Mouse (Mus musculus) embryonic facial prominence, embryonic 15.5 days (tissue): Measurements from ENCODE around the gene Lnpk. TPM values are rescaled to one million over a fixed set of nuclear protein-coding genes. Genes with fewer than 3 reads are reported as not detected.
A peak's percentile ranks its signal among the peaks of the same experiment; 100 is the strongest.

Experiments used
- ATAC-seq: fragments of 200-750 bp; cut with Nextera tagmentation; 2 replicates; pipeline ENCODE4 v1.8.0; 2017; ENCODE audit warnings: low read depth, moderate TSS enrichment; ENCODE audit not compliant: insufficient number of reproducible peaks, low FRiP score, low TSS enrichment
- H3K27ac ChIP-seq: fragments of 300-500 bp; sonication (generic); replicated peaks from 2 replicates; pipeline ENCODE4 v1.5.1; 2015; ENCODE audit warnings: mild to moderate bottlenecking, inconsistent platforms
- H3K27me3 ChIP-seq: fragments of 300-500 bp; sonication (generic); 2 replicates; pipeline ENCODE4 v1.6.1; 2015; ENCODE audit warnings: inconsistent platforms
- H3K36me3 ChIP-seq: fragments of 300-500 bp; sonication (generic); 2 replicates; pipeline ENCODE4 v1.6.1; 2015; ENCODE audit warnings: mild to moderate bottlenecking, inconsistent platforms
- H3K4me1 ChIP-seq: fragments of 300-500 bp; sonication (generic); 2 replicates; pipeline ENCODE4 v1.6.1; 2015; ENCODE audit warnings: inconsistent platforms
- H3K4me2 ChIP-seq: fragments of 300-500 bp; sonication (generic); replicated peaks from 2 replicates; pipeline ENCODE4 v1.6.1; 2015; ENCODE audit warnings: mild to moderate bottlenecking, inconsistent platforms
- H3K4me3 ChIP-seq: fragments of 300-500 bp; sonication (generic); replicated peaks from 2 replicates; pipeline ENCODE4 v1.5.1; 2015; ENCODE audit warnings: mild to moderate bottlenecking, inconsistent platforms
- H3K9ac ChIP-seq: fragments of 300-500 bp; sonication (generic); 2 replicates; pipeline ENCODE4 v1.6.1; 2015; ENCODE audit warnings: inconsistent platforms
- H3K9me3 ChIP-seq: fragments of 300-500 bp; sonication (generic); replicated peaks from 2 replicates; pipeline ENCODE4 v1.6.1; 2016; ENCODE audit warnings: inconsistent platforms
- WGBS: fragments of 180-500 bp; shearing (Covaris S2); methylation state at CpG from one replicate; pipeline ENCODE4 v1.1.7; 2015; 5-methylcytosine and 5-hydroxymethylcytosine counted together
- polyA plus RNA-seq: library from polyadenylated mRNA; unstranded; fragments of >200 nt; fragmentation: Nextera tagmentation; extraction: Ambion mirVana; gene quantifications from 2 replicates; pipeline ENCODE4 v1.2.1, GENCODE M21; 2015

Gene Lnpk
- polyA plus RNA-seq, 1 experiment from 2014 or later, result 26.1 TPM

DNA sequence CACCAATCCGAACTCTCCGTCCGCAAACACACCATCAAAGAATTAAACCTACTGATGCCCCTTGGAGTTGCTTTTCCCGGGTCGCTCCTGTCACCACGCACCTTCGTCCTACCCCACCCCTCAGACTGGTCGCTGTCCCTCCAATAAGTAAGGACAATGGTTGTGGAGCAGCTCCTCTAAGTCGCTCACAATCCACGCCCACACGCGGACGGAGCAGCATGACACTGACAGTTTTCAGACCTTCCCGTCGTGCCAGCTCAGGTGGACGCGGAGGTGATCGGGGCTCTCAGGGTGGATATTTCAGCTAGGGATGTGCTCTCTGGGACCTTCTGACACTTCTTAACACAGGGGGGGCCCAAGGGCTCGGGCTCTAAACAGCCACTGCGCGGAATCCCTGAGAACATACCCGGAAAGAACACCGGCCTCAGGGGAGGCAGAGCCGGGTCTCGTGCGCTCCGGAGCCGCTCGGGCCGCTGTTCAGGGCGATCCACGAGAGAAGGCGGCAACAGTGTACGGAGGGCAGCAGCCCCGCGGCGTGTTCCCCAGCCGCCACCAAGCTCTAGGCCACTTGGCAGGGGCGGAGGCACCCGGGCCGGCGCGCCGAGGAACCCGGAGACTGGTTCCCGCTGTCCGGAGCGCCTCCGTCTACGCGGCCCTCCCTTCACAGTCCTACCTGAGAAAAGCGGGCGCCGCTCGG, 941 bp downstream of the Lnpk start:
- H3K27ac ChIP-seq, result peak overlapping the region; percentile 69
- peak overlapping the region; percentile 81 for H3K4me2 ChIP-seq
- H3K27me3 ChIP-seq, result no peaks in the 10 kb centered on the region
- no peaks in the 10 kb centered on the region for H3K9me3 ChIP-seq
- WGBS, result under 1% methylated on average over 55 of the region's 55 CpGs
- H3K36me3 ChIP-seq, result no peaks in the 10 kb centered on the region
- ATAC-seq, result peak; percentile 80; the same call in 1 of the 2 replicates
- H3K9ac ChIP-seq, result peak overlapping the region; percentile 97
- peaks cover 6% of the 10 kb centered on the region; the same call in 1 of the 2 replicates for H3K4me1 ChIP-seq
- peak overlapping the region; percentile 97 for H3K4me3 ChIP-seq

DNA sequence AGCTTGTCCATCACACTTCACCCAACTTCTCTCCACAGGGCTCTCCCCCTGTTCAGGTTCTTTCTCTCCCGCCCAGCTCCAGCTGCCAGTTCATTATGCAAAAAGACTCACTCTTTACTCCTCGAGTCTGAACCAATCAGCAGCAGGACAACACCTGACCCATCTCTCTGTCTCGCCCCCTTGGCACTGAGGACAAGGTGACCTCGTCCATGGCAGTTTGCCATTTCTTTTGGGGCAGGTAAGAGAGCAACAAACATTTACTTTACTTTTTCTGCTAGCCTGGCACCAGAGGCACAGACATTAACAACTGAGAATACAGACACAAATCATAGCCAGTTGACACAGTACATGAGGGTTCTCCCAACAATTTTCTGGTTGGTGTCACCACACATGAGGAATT, 8.8 kb downstream of the Lnpk start:
- H3K9me3 ChIP-seq, result no peaks in the 10 kb centered on the region
- WGBS, result 75% methylated on average over 4 of the region's 4 CpGs
- H3K4me3 ChIP-seq, result no peak overlapping the region
- H3K4me1 ChIP-seq, result no peaks in the 10 kb centered on the region
- no peaks in the 10 kb centered on the region for H3K36me3 ChIP-seq
- H3K27me3 ChIP-seq, result no peaks in the 10 kb centered on the region
- no peak overlapping the region for H3K27ac ChIP-seq
- H3K9ac ChIP-seq, result no peak overlapping the region
- ATAC-seq, result no peak
- no peak overlapping the region for H3K4me2 ChIP-seq

DNA sequence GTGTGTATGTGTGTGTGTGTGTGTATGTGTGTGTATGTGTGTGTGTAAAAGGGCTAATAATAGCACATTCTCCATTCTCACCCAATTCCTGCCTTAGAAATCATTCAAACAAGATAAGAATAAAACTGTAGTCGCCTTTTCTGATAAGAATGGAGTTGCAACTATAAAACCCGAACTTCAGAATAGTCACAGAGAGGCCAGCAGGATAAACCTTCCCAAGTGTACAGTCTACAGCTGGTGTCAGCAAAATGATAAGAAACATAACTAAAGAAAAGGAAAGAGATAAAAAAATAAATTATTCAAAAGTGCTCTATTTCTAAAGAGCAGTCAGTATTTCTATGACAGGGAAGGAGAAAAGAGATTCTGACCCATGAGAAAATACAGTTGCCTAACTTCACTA, 19.4 kb downstream of the Lnpk start:
- Histone ChIP-seq H3K36me3 (0 out of 2 replicates have a peak, but pooled peaks cover 4% of the 10 kb centered on the region), H3K27ac (no peak overlapping the region), H3K4me3 (no peak overlapping the region), H3K9me3 (no peaks in the 10 kb centered on the region), H3K4me1 (no peaks in the 10 kb centered on the region), H3K4me2 (no peak overlapping the region), H3K9ac (no peak overlapping the region), H3K27me3 (no peaks in the 10 kb centered on the region)
- no peak for ATAC-seq
- whole genome bisulfite sequencing, result 87% methylated on average over 2 of the region's 2 CpGs

DNA sequence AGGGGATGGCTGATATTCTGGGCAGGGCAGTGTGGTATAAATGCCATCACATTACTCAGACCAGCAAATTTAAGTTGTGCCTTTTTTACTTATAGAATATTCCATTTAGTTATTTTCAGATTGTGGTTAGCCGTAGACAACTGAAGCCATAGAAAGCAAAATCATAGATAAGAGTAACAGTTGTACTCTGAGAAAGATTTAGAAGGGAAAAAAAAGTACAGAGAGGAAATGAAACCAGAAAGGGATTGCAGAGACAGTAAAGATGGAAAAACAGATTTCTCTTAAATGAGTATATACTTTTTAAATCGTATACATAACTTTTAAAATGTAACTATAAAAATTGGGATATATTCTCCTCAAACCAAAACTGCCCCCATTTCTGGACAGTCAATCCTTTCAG, 20.1 kb downstream of the Lnpk start:
- 85% methylated on average over 2 of the region's 2 CpGs for WGBS
- no peak overlapping the region for H3K4me3 ChIP-seq
- H3K27ac ChIP-seq, result no peak overlapping the region
- H3K4me2 ChIP-seq, result no peak overlapping the region
- no peaks in the 10 kb centered on the region for H3K27me3 ChIP-seq
- no peaks in the 10 kb centered on the region for H3K9me3 ChIP-seq
- ATAC-seq, result no peak
- no peaks in the 10 kb centered on the region for H3K4me1 ChIP-seq
- H3K36me3 ChIP-seq, result 0 out of 2 replicates have a peak, but pooled peaks cover 4% of the 10 kb centered on the region
- no peak overlapping the region for H3K9ac ChIP-seq

DNA sequence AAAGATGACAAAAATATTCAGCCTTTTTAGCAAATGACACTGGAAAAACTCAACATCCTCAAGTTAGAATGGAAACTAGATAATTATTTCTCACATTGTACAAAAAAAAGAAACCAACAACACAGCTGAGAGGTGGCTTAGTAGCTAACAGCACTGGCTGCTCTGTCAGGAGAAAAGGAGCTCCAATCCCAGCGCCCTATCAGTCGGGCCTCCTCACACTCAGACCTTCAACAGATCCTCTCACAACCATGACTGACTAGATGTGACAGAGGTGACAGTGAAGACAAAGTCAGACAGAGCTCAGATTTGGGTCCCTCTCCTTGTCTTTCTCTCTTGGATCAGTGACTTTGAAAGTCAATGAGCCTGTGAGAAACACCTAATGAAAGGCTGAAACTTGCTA, 21.8 kb downstream of the Lnpk start:
- 75% methylated on average over 2 of the region's 2 CpGs for WGBS
- ATAC-seq, result no peak
- H3K4me2 ChIP-seq, result no peak overlapping the region
- no peak overlapping the region for H3K27ac ChIP-seq
- no peaks in the 10 kb centered on the region for H3K27me3 ChIP-seq
- H3K4me1 ChIP-seq, result no peaks in the 10 kb centered on the region
- no peak overlapping the region for H3K4me3 ChIP-seq
- peaks cover 12% of the 10 kb centered on the region; the same call in 1 of the 2 replicates for H3K36me3 ChIP-seq
- no peaks in the 10 kb centered on the region for H3K9me3 ChIP-seq
- H3K9ac ChIP-seq, result no peak overlapping the region

DNA sequence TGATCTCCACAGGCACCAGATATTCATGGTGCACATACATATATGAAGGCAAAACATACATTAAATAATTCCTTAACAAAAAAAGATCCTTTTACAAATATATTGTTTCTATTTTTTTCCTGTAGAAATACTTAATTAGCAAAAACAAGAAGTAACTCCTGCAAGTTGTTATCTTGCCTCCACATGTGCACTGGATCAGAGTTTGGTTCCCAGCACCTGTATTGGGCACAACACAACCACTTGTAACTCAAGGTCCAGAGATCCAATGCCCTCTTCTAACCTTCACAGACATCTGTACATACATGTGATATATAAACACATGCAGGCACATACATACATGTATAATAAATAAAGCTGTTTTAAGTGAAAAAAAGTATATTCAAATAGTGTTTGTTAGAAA, 27.3 kb downstream of the Lnpk start:
- no peaks in the 10 kb centered on the region for H3K9me3 ChIP-seq
- no peak overlapping the region for H3K9ac ChIP-seq
- H3K27me3 ChIP-seq, result no peaks in the 10 kb centered on the region
- no peak for ATAC-seq
- H3K4me3 ChIP-seq, result no peak overlapping the region
- H3K27ac ChIP-seq, result no peak overlapping the region
- H3K36me3 ChIP-seq, result peaks cover 8% of the 10 kb centered on the region; the same call in 1 of the 2 replicates
- H3K4me2 ChIP-seq, result no peak overlapping the region
- H3K4me1 ChIP-seq, result no peaks in the 10 kb centered on the region

DNA sequence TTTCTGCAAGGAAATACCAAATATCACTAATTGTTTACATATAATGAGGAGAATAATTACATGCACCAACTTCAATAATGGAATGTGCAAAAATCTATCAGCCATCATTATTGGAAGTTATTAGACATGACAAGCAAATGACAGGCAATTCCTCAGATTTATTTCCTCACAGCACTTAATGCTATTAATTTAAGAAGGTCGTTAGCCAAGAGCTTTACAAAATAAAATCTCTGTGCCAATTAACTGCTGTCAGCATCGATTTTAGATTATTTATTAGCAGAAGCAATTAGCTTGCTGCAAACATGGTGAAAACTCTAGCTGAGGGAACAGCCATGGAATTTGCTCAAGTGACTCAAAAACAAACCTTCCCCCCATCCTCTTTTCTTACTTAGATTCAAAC, 30.9 kb downstream of the Lnpk start:
- no peak for ATAC-seq
- no peak overlapping the region for H3K9ac ChIP-seq
- no peaks in the 10 kb centered on the region for H3K9me3 ChIP-seq
- WGBS, result 75% methylated on average over 2 of the region's 2 CpGs
- H3K36me3 ChIP-seq, result peaks cover 4% of the 10 kb centered on the region; the same call in 1 of the 2 replicates
- H3K4me1 ChIP-seq, result no peaks in the 10 kb centered on the region
- no peak overlapping the region for H3K4me2 ChIP-seq
- no peaks in the 10 kb centered on the region for H3K27me3 ChIP-seq
- H3K27ac ChIP-seq, result no peak overlapping the region
- no peak overlapping the region for H3K4me3 ChIP-seq

DNA sequence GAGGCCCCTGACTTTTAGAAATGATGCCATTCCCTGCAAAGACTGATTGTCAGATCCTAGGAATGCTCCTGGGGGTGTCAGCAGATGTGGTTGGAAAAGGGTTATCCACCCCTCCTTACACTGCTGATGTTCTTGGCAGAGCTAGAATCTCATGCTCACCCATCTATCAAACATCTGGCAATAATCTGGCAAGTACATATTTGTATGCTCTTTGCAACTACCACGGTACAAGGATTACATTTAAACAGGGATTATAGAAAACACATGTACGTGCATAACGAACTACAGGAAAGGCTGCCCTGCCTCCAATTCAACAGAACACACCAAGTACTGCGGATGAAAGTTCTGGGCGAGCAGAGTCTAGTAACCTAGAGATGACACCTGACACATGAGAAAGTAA, 70.9 kb downstream of the Lnpk start:
- Histone ChIP-seq H3K9ac (no peak overlapping the region), H3K4me2 (no peak overlapping the region), H3K9me3 (no peaks in the 10 kb centered on the region), H3K27ac (no peak overlapping the region; the same call in 1 of the 2 replicates), H3K4me1 (0 out of 2 replicates have a peak, but pooled peaks cover 12% of the 10 kb centered on the region), H3K27me3 (no peaks in the 10 kb centered on the region), H3K36me3 (no peaks in the 10 kb centered on the region), H3K4me3 (no peak overlapping the region)
- peak; percentile 34; the same call in 1 of the 2 replicates for ATAC-seq
- WGBS, result 38% methylated on average over 5 of the region's 5 CpGs

DNA sequence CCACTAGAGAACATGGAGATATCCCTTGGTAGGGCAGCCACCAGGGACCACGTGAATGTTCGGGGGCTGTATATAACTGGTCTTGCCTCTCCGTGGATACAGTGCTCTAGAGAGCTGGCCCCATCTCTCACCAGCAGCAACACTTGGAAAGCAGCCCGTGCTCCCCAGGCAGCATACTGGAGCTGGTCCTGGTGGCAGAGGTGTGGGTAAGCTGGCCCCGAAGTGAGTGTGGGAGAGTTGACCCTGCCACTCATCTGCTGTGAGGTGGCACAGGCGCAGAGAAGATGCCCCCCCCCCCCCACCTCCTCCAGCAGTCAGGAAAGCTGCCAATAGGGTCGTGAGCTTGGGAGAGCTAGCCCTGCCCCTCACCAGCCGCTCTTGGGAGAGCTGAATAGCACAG, 72.8 kb downstream of the Lnpk start:
- no peaks in the 10 kb centered on the region for H3K36me3 ChIP-seq
- no peak overlapping the region for H3K4me2 ChIP-seq
- H3K9ac ChIP-seq, result no peak overlapping the region
- H3K9me3 ChIP-seq, result no peaks in the 10 kb centered on the region
- no peak for ATAC-seq
- H3K4me3 ChIP-seq, result no peak overlapping the region
- no peak overlapping the region for H3K27ac ChIP-seq
- H3K4me1 ChIP-seq, result 0 out of 2 replicates have a peak, but pooled peaks cover 12% of the 10 kb centered on the region
- no peaks in the 10 kb centered on the region for H3K27me3 ChIP-seq
- 49% methylated on average over 8 of the region's 8 CpGs for WGBS

DNA sequence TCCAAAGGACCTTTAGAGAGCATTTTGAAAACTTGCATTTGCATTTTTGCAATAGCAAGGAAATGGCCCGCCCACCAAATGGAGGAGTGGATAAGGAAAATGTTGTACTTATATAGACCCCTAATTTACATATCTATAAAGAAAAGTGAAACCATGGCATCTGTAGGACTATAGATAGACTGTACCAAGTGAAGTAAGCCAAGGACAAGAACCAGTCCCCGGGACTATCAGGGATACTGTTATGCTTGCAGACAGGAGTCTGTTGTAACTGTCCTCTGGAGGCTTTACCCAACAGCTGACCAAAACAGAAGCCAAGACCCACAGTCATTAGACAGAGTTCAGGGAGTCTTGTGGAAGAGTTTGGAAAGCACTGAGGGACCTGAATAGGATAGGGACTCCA, 78.9 kb downstream of the Lnpk start:
- Histone ChIP-seq H3K27ac (no peak overlapping the region), H3K4me1 (no peaks in the 10 kb centered on the region), H3K27me3 (no peaks in the 10 kb centered on the region), H3K9me3 (no peaks in the 10 kb centered on the region), H3K4me2 (no peak overlapping the region), H3K36me3 (no peaks in the 10 kb centered on the region), H3K9ac (no peak overlapping the region), H3K4me3 (no peak overlapping the region)
- ATAC-seq, result no peak
- WGBS, result 91% methylated on average over 2 of the region's 2 CpGs

DNA sequence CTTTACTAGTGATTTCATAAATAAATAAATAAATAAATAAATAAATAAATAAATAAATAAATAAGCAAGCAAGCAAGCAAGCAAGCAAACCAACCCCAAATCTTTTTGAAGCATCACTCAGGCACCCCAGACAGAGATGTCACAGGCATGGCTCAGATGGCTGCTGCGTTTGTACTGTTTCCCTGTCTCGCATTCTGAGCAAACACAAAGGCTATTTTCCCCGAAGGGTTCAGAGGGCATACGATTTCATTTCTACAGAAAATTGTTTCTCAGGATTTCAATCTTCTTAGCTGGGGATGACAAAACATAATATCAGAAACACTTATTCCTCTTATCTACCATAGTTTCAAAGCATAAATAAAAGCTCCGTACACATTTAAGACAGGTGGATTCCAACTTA, 81.4 kb downstream of the Lnpk start:
- Histone ChIP-seq H3K4me1 (no peaks in the 10 kb centered on the region), H3K4me3 (no peak overlapping the region), H3K9ac (no peak overlapping the region), H3K4me2 (no peak overlapping the region), H3K27ac (no peak overlapping the region), H3K27me3 (no peaks in the 10 kb centered on the region), H3K36me3 (no peaks in the 10 kb centered on the region), H3K9me3 (no peaks in the 10 kb centered on the region)
- ATAC-seq, result no peak
- 79% methylated on average over 5 of the region's 5 CpGs for WGBS

DNA sequence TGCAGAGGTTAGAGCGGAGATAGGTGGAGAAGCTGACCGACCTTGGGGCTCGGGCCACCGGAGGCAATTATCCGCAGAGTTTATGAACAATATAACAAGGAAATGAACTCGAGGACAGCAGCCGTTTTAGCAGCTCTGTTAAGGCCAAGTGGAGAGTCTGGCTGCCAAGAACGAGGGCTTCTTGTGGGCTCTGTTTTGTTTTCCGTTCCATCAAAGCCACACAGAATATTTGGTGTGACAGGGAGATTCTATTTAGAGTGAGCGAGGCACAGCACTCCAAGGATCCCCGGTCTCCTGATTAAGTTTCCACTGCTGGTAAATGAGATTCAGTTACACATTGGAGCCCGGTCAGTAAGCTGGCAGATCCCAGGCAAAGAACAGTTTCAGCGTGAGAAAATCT, 87.8 kb downstream of the Lnpk start:
- H3K27ac ChIP-seq, result 0 out of 2 replicates have a peak overlapping the region, but pooled peaks have one; percentile 5
- H3K4me2 ChIP-seq, result no peak overlapping the region

More for the DNA sequence above, 87.8 kb downstream of the Lnpk start:
- H3K27me3 ChIP-seq, result no peaks in the 10 kb centered on the region
- ATAC-seq, result 0 out of 2 replicates have a peak, but pooled peaks have one; percentile 19
- H3K9ac ChIP-seq, result no peak overlapping the region
- no peaks in the 10 kb centered on the region for H3K36me3 ChIP-seq
- WGBS, result 50% methylated on average over 13 of the region's 13 CpGs
- no peak overlapping the region for H3K4me3 ChIP-seq
- no peaks in the 10 kb centered on the region for H3K9me3 ChIP-seq
- H3K4me1 ChIP-seq, result 0 out of 2 replicates have a peak, but pooled peaks cover 3% of the 10 kb centered on the region
